Mouse (Mus musculus): Measurements from ENCODE around the gene Cenps. TPM values are rescaled to one million over a fixed set of nuclear protein-coding genes. Genes with fewer than 3 reads are reported as not detected.
"Not testable (repeated sequence)": the region's sequence is repeated elsewhere in the genome, so short reads cannot be mapped to it uniquely, and the experiment has no call there.

The Cenps gene
- total RNA-seq (2022) = 10 to 100 TPM; 24.7 to 33.6 (median 29.6) TPM

- DNase-seq (ENCODE audit: low spot score in 2 of 2) = peak; percentile 75 to 87
These were observed at the start of gene Cenps for GRCm38 (mm10) chr4:149136982-149137770. Gene Cenps, minus strand, starts transcription at chr4:149137629.

GRCm38 (mm10) chr4:149182755-149183154 is 45.3 kb upstream of the Cenps start:
- DNase-seq (ENCODE audit: low spot score in 2 of 2) = no peak

GRCm38 (mm10) chr4:149182192-149182591 is 44.8 kb upstream of the Cenps start:
- no peak for DNase-seq (ENCODE audit: low spot score in 2 of 2)

- no peak for DNase-seq (ENCODE audit: low spot score in 2 of 2)
These were observed 42.1 kb upstream of the Cenps start for GRCm38 (mm10) chr4:149179573-149179972.

GRCm38 (mm10) chr4:149179160-149179559 is 41.7 kb upstream of the Cenps start:
- DNase-seq (ENCODE audit: low spot score in 2 of 2) = no peak

GRCm38 (mm10) chr4:149178328-149178727 is 40.9 kb upstream of the Cenps start:
- DNase-seq (ENCODE audit: low spot score in 2 of 2) = no peak

- DNase-seq (ENCODE audit: low spot score in 2 of 2) = no peak
These were observed 39.6 kb upstream of the Cenps start for GRCm38 (mm10) chr4:149177046-149177445.

GRCm38 (mm10) chr4:149176645-149177044 is 39.2 kb upstream of the Cenps start:
- DNase-seq (ENCODE audit: low spot score in 2 of 2) = no peak

GRCm38 (mm10) chr4:149173661-149174060 is 36.2 kb upstream of the Cenps start:
- DNase-seq (ENCODE audit: low spot score in 2 of 2) = no peak

GRCm38 (mm10) chr4:149172666-149173065 is 35.2 kb upstream of the Cenps start:
- DNase-seq (ENCODE audit: low spot score in 2 of 2) = no peak

GRCm38 (mm10) chr4:149172083-149172482 is 34.7 kb upstream of the Cenps start:
- no peak for DNase-seq (ENCODE audit: low spot score in 2 of 2)

GRCm38 (mm10) chr4:149171581-149171981 is 34.2 kb upstream of the Cenps start:
- no peak for DNase-seq (ENCODE audit: low spot score in 2 of 2)

GRCm38 (mm10) chr4:149170394-149170931 is 33.0 kb upstream of the Cenps start:
- no peak for DNase-seq (ENCODE audit: low spot score in 2 of 2)

- not testable (repeated sequence) for DNase-seq (ENCODE audit: low spot score in 2 of 2)
These were observed 32.5 kb upstream of the Cenps start for GRCm38 (mm10) chr4:149169926-149170325.

- DNase-seq (ENCODE audit: low spot score in 2 of 2) = no peak
These were observed 30.6 kb upstream of the Cenps start for GRCm38 (mm10) chr4:149168016-149168415.

GRCm38 (mm10) chr4:149166957-149167611 is 29.7 kb upstream of the Cenps start:
- no peak for DNase-seq (ENCODE audit: low spot score in 2 of 2)

GRCm38 (mm10) chr4:149166215-149166946 is 29.0 kb upstream of the Cenps start, which contains the start of gene Pgd:
Gene Pgd, minus strand, starts transcription at chr4:149166771.
- peak; percentile 94 to 97 for DNase-seq (ENCODE audit: low spot score in 2 of 2)

GRCm38 (mm10) chr4:149164150-149164549 is 26.7 kb upstream of the Cenps start:
- no peak for DNase-seq (ENCODE audit: low spot score in 2 of 2)

- no peak for DNase-seq (ENCODE audit: low spot score in 2 of 2)
These were observed 25.8 kb upstream of the Cenps start for GRCm38 (mm10) chr4:149163196-149163595.

- DNase-seq (ENCODE audit: low spot score in 2 of 2) = no peak
These were observed 23.7 kb upstream of the Cenps start for GRCm38 (mm10) chr4:149161166-149161565.

- no peak for DNase-seq (ENCODE audit: low spot score in 2 of 2)
These were observed 22.5 kb upstream of the Cenps start for GRCm38 (mm10) chr4:149159891-149160290.

GRCm38 (mm10) chr4:149159203-149159602 is 21.8 kb upstream of the Cenps start:
- DNase-seq (ENCODE audit: low spot score in 2 of 2) = no peak

Data from layer of hippocampus, adult 8-10 months (tissue).